24 mouse cellular contexts compared by ENCODE assay signal in the genomic region with DNA sequence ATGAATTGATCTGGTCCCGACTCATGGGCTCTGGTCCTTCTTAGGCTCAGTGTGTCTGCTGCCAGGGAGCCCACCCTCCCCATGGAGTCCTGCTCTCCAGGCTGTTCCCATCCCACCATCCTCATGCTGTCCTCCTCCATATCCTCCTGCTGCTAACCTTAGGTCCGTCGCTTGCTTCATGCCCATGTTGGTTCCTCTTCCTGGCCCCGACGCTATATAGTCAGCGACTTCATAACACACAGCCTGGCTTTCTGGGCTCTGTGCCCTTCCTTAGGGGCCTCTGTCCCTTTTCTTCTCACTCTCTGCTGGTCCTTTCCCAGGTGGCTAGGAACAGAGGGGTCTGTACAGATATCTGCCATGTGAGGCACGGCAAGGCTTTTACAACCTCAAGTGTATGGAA.
DNase-seq lines count a peak whose midpoint lies in the region; ATAC-seq and TF ChIP-seq lines count a peak whose summit lies in the region.
"Had no signal": no experiment of that assay in that cellular context is flagged by ENCODE, and none has a peak within 500 bp of the region (broad histone marks: within the 10 kb centered on the region; RNA-seq: fewer than 3 reads in every experiment).

No protein-coding gene starts in this region.

- H3K4me2 ChIP-seq in neural tube, embryonic 15.5 days: no peak overlapping the region
- H3K4me2 ChIP-seq: hindbrain, embryonic 15.5 days; limb, embryonic 12.5 days; liver, embryonic 12.5 days; midbrain, embryonic 13.5 days had no signal

- H3K27ac ChIP-seq in layer of hippocampus, adult 2 months: peak overlapping the region; percentile 72
- 0 out of 2 replicates have a peak overlapping the region, but pooled peaks have one; percentile 3 for H3K27ac ChIP-seq in neural tube, embryonic 15.5 days (replicated peaks)
- H3K27ac ChIP-seq: limb, embryonic 12.5 days; liver, embryonic 12.5 days; midbrain, embryonic 13.5 days; stomach, postnatal 0 days had no signal

- H3K4me1 ChIP-seq in neural tube, embryonic 15.5 days: peaks cover 48% of the 10 kb centered on the region

- no peaks in the 10 kb centered on the region for H3K27me3 ChIP-seq in neural tube, embryonic 15.5 days (replicated peaks)
- H3K27me3 ChIP-seq: hindbrain, embryonic 15.5 days; limb, embryonic 12.5 days; liver, embryonic 12.5 days; midbrain, embryonic 13.5 days had no signal

- no peak overlapping the region for H3K4me3 ChIP-seq in layer of hippocampus, adult 2 months
- H3K4me3 ChIP-seq in neural tube, embryonic 15.5 days (replicated peaks): no peak overlapping the region
- H3K4me3 ChIP-seq: hindbrain, embryonic 15.5 days; limb, embryonic 12.5 days; liver, embryonic 12.5 days; midbrain, embryonic 13.5 days had no signal

- ATAC-seq in megakaryocyte, adult 5-6 weeks (ENCODE audit: poor library complexity, severe bottlenecking): peak; percentile 65
- no peak for ATAC-seq in neural tube, embryonic 15.5 days (ENCODE audit: low FRiP score)
- ATAC-seq: CD4-positive, CD25-positive, alpha-beta regulatory T cell, adult 4 months; liver, embryonic 12.5 days; midbrain, embryonic 13.5 days had no signal

- no peaks in the 10 kb centered on the region for H3K9me3 ChIP-seq in neural tube, embryonic 15.5 days (replicated peaks)
- H3K9me3 ChIP-seq: hindbrain, embryonic 15.5 days; limb, embryonic 12.5 days; liver, embryonic 12.5 days; midbrain, embryonic 13.5 days had no signal

- DNase-seq in heart, adult 11 months: peak; percentile 87
- no peak for DNase-seq in heart, adult 9 months (ENCODE audit: low spot score in 2 of 2)
- no peak for DNase-seq in layer of hippocampus, adult 2 months (ENCODE audit: low spot score in 2 of 2)
- no peak for DNase-seq in layer of hippocampus, adult 18-20 months (ENCODE audit: low spot score in 2 of 2)
- DNase-seq in kidney, postnatal 25 days: no peak
- DNase-seq: adrenal gland, postnatal 14 days; cerebellum, adult 2 months; cerebellum, postnatal 36 days; embryo, embryonic 11 days; heart, adult 18-20 months; kidney, adult 2 months; kidney, postnatal 10 days; layer of hippocampus, postnatal 36 days; lung, adult 18-20 months; lung, postnatal 10 days; right cerebral cortex, postnatal 14 days had no signal

- H3K36me3 ChIP-seq in neural tube, embryonic 15.5 days: no peaks in the 10 kb centered on the region
- H3K36me3 ChIP-seq: hindbrain, embryonic 15.5 days; limb, embryonic 12.5 days; liver, embryonic 12.5 days; midbrain, embryonic 13.5 days had no signal

- WGBS in neural tube, embryonic 15.5 days: 82% methylated on average over 7 of the region's 7 CpGs

- no peak overlapping the region for H3K9ac ChIP-seq in neural tube, embryonic 15.5 days (replicated peaks)
- H3K9ac ChIP-seq: hindbrain, embryonic 15.5 days; limb, embryonic 12.5 days; liver, embryonic 12.5 days; midbrain, embryonic 13.5 days had no signal

- no peak for TF ChIP-seq CTCF in layer of hippocampus, adult 2 months (conservative IDR thresholded peaks at IDR 0.05)
